Mouse (Mus musculus): Measurements from ENCODE around the gene Cmbl. TPM values are rescaled to one million over a fixed set of nuclear protein-coding genes. Genes with fewer than 3 reads are reported as not detected.

Gene Cmbl
- polyA plus RNA-seq, 1 experiment from 2014 or later, result 34.6 TPM

DNA sequence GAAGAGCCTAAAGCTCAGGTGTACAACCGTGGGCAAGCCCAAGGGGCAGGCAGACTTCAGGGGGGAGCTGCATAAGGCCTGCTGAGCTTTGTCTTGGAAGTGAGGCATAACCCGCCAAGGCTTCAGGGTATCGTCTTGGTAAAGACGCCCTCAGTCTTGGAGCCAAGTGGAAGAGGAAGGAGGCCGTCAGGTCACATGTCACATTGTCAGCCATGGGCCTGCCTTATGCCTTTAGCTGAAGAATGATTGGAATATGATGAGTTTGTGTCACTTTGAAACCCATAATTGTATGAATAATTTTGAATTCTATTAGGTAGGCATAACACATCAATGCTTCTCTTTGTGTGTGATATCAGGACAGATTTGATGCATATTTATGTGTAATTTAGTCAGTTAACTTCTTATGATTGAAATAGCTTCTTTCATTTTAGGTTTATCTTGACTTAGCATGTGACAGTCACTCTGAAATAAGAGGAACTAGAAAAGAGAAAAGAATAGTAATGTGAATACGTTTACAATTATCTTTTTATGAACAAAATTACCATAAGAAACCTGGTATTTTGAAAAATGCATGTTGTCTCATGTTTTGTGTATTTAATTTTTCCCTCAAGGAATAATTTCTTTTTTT lies 48.8 kb downstream of the Cmbl start:
- no peak overlapping the region for H3K27ac ChIP-seq
- no peak for ATAC-seq
- peaks cover 4% of the 10 kb centered on the region; the same call in 1 of the 2 replicates for H3K36me3 ChIP-seq
- H3K4me3 ChIP-seq (replicated peaks), result no peak overlapping the region
- WGBS, result 88% methylated on average over 6 of the region's 6 CpGs
- H3K4me2 ChIP-seq (replicated peaks), result no peak overlapping the region
- H3K27me3 ChIP-seq (replicated peaks), result no peaks in the 10 kb centered on the region
- H3K4me1 ChIP-seq (replicated peaks), result no peaks in the 10 kb centered on the region
- H3K9ac ChIP-seq, result no peak overlapping the region
- H3K9me3 ChIP-seq, result no peaks in the 10 kb centered on the region

DNA sequence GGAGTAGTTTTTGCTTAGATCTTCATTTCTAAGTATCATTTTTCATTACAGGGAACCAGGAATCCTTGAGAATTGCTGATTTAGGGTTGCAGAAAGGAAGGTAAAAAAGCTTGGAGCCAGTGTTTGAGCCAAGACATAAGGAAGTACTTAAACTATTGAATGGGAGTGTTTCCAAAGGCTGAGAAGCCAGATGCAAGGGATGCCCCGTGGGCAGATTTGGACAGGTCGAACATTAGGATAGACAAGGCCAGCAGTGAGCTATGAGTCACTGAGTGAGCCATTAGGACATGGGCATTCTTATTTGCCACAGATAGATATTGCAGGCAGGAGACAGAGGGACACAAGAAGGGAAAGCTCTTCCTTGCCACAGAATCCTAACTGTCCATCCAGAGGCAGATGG lies 49.5 kb downstream of the Cmbl start:
- 79% methylated on average over 2 of the region's 2 CpGs for WGBS
- no peaks in the 10 kb centered on the region for H3K4me1 ChIP-seq (replicated peaks)
- no peak overlapping the region for H3K4me3 ChIP-seq (replicated peaks)
- H3K36me3 ChIP-seq, result peaks cover 4% of the 10 kb centered on the region; the same call in 1 of the 2 replicates
- no peak overlapping the region for H3K27ac ChIP-seq
- no peaks in the 10 kb centered on the region for H3K27me3 ChIP-seq (replicated peaks)
- H3K9ac ChIP-seq, result no peak overlapping the region
- no peak overlapping the region for H3K4me2 ChIP-seq (replicated peaks)
- ATAC-seq, result no peak
- no peaks in the 10 kb centered on the region for H3K9me3 ChIP-seq

DNA sequence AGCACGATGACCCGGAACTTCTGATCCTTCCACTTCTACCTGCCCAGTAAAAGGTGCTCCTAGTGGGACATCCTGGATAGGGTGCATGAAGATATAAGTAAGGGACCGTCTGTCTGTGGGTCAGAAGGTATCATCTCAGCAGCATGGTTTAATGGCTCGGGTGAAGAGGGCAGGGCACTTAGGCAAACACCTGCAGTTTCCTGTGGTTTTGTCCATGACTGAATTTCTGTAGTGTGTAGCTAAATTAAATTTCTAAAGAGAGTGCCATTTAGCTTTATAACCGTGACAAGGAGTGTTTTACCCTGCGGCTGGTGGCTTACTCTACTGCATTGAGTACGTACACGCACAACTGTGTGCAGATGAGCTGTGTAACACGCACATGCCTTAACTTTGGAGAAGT lies 52.1 kb downstream of the Cmbl start:
- H3K27ac ChIP-seq, result no peak overlapping the region
- no peaks in the 10 kb centered on the region for H3K9me3 ChIP-seq
- H3K4me3 ChIP-seq (replicated peaks), result no peak overlapping the region
- H3K4me2 ChIP-seq (replicated peaks), result no peak overlapping the region
- no peak for ATAC-seq
- peaks cover 6% of the 10 kb centered on the region; the same call in 1 of the 2 replicates for H3K36me3 ChIP-seq
- no peaks in the 10 kb centered on the region for H3K27me3 ChIP-seq (replicated peaks)
- H3K4me1 ChIP-seq (replicated peaks), result no peaks in the 10 kb centered on the region
- H3K9ac ChIP-seq, result no peak overlapping the region
- WGBS, result 93% methylated on average over 9 of the region's 9 CpGs

DNA sequence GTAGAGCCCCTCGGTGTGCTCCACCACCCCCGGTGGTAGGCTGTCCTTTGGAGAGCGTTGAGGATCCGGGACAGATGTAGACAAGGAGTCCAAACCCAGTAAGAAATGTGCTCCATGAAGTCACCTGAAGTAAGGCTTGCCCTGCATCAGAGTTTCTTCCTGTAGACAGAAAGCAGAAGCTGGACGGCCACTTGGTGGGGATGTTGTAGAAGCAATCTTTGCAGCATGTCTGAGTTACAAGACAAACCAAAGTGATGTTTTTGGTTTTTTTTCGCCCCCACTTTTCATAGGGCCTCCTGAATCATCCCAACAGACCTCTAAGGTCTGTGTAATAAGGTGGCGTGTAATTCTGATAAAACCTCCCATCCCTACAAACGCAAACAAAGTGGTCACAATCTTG lies 54.3 kb downstream of the Cmbl start:
- Histone ChIP-seq H3K27me3 (replicated peaks) (no peaks in the 10 kb centered on the region), H3K9ac (no peak overlapping the region), H3K27ac (no peak overlapping the region), H3K36me3 (peaks cover 6% of the 10 kb centered on the region; the same call in 1 of the 2 replicates), H3K4me2 (replicated peaks) (no peak overlapping the region), H3K4me3 (replicated peaks) (no peak overlapping the region), H3K4me1 (replicated peaks) (no peaks in the 10 kb centered on the region), H3K9me3 (no peaks in the 10 kb centered on the region)
- ATAC-seq, result no peak
- 90% methylated on average over 8 of the region's 8 CpGs for WGBS

DNA sequence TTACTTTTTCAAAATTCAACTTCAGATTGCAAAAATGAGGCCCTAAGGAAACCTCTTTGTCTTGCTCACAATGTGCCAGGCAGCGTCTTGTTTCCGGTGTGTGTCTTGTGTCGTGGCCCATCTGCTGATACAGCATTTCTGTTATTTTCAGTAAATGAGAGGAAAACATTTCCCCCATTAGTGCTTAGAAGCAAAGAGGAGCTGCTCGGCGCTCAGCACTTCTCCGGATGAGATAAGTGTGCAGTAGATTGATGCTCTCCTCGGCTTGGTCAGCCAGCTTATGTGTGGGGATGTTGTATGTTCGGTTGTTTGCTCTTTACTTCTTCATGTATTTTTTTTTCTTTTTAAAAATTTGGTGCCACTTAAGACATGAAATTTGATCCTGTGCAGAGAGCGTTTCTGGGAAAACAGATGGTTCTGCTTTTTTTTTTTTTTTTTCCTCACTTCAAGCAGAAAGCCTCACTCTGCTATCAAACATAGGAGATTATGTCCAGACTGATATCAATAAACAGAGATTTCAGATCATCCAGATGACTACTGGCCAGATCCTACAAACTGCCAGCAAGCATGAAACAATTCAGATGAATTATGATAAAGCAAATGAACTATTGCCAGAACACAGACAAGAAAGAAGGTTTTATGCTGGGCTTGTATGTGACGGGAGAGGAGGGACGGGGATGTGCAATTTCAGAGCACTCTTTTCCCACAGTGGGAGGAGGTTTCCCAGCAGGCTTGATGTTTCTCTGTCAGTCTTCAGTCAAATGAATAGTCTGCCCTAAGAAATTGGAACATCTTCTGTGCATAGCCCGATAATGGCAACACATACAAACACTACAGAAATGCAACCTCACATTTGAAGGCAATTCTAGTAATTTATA lies 62.3 kb downstream of the Cmbl start:
- Histone ChIP-seq H3K36me3 (no peaks in the 10 kb centered on the region), H3K27me3 (replicated peaks) (no peaks in the 10 kb centered on the region), H3K4me2 (replicated peaks) (peak overlapping the region; percentile 17; the same call in 1 of the 2 replicates), H3K4me1 (replicated peaks) (no peaks in the 10 kb centered on the region), H3K9ac (no peak overlapping the region), H3K9me3 (no peaks in the 10 kb centered on the region), H3K4me3 (replicated peaks) (no peak overlapping the region), H3K27ac (peak overlapping the region; percentile 29)
- ATAC-seq, result peak; percentile 31; the same call in 1 of the 2 replicates
- 32% methylated on average over 12 of the region's 12 CpGs for WGBS

DNA sequence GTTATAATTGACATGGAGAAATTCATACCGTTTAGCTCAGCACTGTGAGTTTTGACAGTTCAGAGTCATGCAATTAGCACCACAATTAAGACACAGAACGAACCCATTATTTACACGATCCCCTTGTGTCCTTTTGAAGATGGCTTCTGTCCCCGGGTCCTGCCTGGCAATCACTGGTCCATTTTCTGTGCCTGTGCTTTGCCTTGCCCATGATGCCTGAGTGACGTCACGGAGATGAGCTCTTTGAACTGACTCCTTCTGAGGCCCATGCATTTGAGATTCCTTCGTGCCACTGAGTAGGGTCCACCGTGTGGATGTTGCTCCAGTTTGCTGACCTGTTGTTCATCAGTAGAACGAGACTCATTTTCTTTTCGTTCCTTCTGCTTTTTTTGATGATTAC lies 63.0 kb downstream of the Cmbl start:
- Histone ChIP-seq H3K27ac (no peak overlapping the region), H3K36me3 (no peaks in the 10 kb centered on the region), H3K4me2 (replicated peaks) (no peak overlapping the region), H3K4me3 (replicated peaks) (no peak overlapping the region), H3K9me3 (no peaks in the 10 kb centered on the region), H3K4me1 (replicated peaks) (no peaks in the 10 kb centered on the region), H3K27me3 (replicated peaks) (no peaks in the 10 kb centered on the region), H3K9ac (no peak overlapping the region)
- 78% methylated on average over 10 of the region's 10 CpGs for WGBS
- ATAC-seq, result no peak

DNA sequence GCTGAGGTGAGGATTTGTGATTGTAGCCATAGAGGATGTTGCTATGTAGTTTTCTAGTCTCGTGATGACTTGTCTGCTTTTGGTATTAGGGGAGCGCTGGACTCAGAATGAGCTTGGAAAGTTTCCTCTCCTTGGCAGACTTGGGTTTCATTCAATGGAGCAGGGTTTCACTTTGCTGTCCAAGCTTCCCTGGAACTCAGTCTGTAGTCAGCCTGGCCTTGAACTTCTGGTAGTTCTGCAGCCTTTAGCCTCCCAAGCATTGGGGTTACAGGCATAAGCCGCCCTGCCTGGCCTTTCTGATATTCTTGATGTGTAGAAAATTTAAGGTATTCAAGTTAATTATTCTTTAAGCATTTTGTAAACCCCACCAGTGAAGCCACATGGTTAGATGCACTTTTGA lies 64.4 kb downstream of the Cmbl start:
- Histone ChIP-seq H3K9ac (no peak overlapping the region), H3K27me3 (replicated peaks) (no peaks in the 10 kb centered on the region), H3K36me3 (no peaks in the 10 kb centered on the region), H3K4me2 (replicated peaks) (no peak overlapping the region), H3K9me3 (no peaks in the 10 kb centered on the region), H3K4me3 (replicated peaks) (no peak overlapping the region), H3K27ac (no peak overlapping the region), H3K4me1 (replicated peaks) (no peaks in the 10 kb centered on the region)
- ATAC-seq, result no peak
- 90% methylated on average over 3 of the region's 3 CpGs for WGBS

DNA sequence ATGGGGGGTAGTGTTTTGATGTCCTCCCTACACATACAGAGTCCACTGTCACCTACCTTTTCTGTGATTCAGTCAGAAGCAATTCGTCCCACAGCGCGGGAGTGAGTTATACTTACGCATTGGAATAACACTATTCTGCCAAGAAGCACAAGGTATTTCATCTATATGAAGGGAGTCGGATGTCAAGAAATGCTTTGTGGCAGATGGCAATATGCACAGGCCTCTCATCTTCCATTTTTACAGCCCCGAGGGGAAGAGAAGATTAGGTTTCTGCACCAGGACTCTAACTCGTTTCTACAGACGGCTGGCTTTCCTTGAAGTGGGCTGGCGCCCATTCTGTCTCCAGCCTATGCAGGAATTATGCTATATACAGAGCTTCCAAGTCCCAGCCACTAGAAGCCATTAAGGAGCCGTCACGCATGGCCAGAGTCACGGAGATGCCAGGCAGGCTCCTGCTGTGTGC lies 66.2 kb downstream of the Cmbl start:
- no peak overlapping the region for H3K9ac ChIP-seq
- WGBS, result 81% methylated on average over 12 of the region's 12 CpGs
- H3K36me3 ChIP-seq, result no peaks in the 10 kb centered on the region
- H3K4me3 ChIP-seq (replicated peaks), result no peak overlapping the region
- H3K27ac ChIP-seq, result no peak overlapping the region
- H3K9me3 ChIP-seq, result no peaks in the 10 kb centered on the region
- H3K27me3 ChIP-seq (replicated peaks), result no peaks in the 10 kb centered on the region
- no peak overlapping the region for H3K4me2 ChIP-seq (replicated peaks)
- H3K4me1 ChIP-seq (replicated peaks), result no peaks in the 10 kb centered on the region
- ATAC-seq, result no peak

DNA sequence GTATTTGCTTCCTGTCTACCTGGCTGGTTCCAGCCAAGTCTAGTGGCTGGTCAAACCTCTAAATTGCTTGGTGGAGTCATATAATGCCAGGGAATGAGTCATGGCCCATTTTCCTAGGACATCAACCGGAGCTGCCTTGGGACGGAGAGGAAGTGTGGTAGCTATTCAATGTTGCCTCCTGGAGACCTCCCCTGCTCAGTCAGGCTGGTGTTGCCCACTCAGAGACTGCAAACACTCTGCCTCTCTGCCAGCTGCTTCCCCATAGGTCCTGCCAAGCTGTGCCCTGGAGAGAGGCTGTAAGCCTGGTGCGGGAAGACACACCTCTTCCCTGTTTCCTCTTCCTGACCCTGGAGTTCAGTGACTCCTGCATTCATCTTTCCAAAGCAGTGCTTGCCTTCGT lies 67.3 kb downstream of the Cmbl start:
- H3K4me1 ChIP-seq (replicated peaks), result no peaks in the 10 kb centered on the region
- no peaks in the 10 kb centered on the region for H3K36me3 ChIP-seq
- no peak overlapping the region for H3K27ac ChIP-seq
- no peaks in the 10 kb centered on the region for H3K27me3 ChIP-seq (replicated peaks)
- no peak overlapping the region for H3K4me2 ChIP-seq (replicated peaks)
- no peak overlapping the region for H3K9ac ChIP-seq
- H3K9me3 ChIP-seq, result no peaks in the 10 kb centered on the region
- 74% methylated on average over 4 of the region's 4 CpGs for WGBS
- no peak for ATAC-seq
- no peak overlapping the region for H3K4me3 ChIP-seq (replicated peaks)

DNA sequence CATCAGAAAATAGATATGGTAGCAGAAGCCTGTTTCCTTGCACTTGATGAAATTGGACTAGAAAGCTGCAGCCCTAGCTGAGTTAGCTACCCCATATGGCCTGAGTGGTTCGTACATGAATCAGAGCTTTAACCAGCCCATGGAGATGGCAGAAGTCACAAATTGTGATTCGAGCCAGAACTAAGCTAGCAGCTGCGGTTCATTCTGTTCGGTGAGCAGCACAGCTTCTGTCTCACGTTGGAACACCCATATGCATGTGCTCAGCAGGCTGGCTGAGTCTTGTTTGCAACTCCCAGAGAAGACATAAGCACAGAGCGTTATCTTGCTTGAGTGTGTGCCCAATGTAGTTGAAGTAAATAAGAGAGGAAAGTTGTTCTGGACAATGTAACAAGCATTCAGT lies 69.4 kb downstream of the Cmbl start:
- H3K27me3 ChIP-seq (replicated peaks), result no peaks in the 10 kb centered on the region
- no peaks in the 10 kb centered on the region for H3K36me3 ChIP-seq
- H3K4me1 ChIP-seq (replicated peaks), result no peaks in the 10 kb centered on the region
- no peak overlapping the region for H3K4me2 ChIP-seq (replicated peaks)
- ATAC-seq, result no peak
- 71% methylated on average over 6 of the region's 6 CpGs for WGBS
- no peak overlapping the region for H3K27ac ChIP-seq
- H3K4me3 ChIP-seq (replicated peaks), result no peak overlapping the region
- no peaks in the 10 kb centered on the region for H3K9me3 ChIP-seq
- no peak overlapping the region for H3K9ac ChIP-seq

DNA sequence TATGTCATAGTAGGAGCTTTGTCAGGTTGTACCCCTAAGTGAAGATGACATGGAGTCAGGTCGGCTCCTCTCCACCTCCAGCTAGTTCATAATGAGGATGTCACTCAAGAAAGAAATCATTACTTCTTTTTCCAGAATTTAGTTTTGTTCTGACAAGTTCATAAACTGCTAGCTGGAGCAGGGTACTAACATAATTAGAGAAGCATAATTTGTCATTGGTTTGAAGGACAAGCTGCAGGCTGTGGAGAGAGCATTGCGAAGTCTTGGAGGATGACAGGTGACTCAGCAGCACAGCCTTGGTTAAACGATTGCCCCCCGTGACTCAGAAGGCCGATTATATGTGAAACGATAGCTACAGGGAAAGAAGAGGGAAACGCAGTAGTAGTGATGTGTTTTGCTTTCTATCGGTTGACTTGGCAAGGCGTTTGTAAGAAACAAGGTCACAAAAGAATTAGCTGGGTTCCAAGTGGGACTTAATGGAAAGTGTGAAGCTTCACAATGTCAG lies 71.0 kb downstream of the Cmbl start:
- Histone ChIP-seq H3K27ac (no peak overlapping the region), H3K4me3 (replicated peaks) (no peak overlapping the region), H3K4me1 (replicated peaks) (no peaks in the 10 kb centered on the region), H3K9me3 (no peaks in the 10 kb centered on the region), H3K9ac (no peak overlapping the region), H3K36me3 (no peaks in the 10 kb centered on the region), H3K4me2 (replicated peaks) (no peak overlapping the region), H3K27me3 (replicated peaks) (no peaks in the 10 kb centered on the region)
- 81% methylated on average over 9 of the region's 9 CpGs for WGBS
- no peak for ATAC-seq

All from intestine, embryonic 15.5 days (tissue).